Mouse (Mus musculus): ENCODE data around the gene Prkcb. TPM values are rescaled to one million over a fixed set of nuclear protein-coding genes. Genes with fewer than 3 reads are reported as not detected.
A peak's percentile ranks its signal among the peaks of the same experiment; 100 is the strongest.

Prkcb gene
- total RNA-seq, 2 experiments from 2014 or later, result 20.8 to 22.0 TPM

DNA sequence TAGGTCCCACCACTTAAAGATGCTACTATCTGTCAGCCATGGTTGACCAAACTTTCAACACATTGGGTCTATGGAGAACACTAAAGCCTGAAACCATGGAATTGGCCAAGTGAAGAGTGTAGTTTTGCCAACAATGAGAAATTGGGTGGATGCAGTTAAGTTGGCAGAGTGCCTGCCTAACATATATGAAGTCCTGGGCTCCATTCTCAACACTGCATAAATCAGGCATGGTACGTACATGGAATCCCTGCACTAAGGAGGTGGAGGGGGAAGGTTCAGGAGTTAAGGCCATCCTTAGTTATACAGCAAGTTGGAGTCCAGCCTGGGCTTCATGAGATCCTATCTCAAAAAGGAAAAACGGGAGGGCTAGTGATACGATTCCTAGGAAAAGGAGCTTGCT is 364.0 kb downstream of the Prkcb start:
- no peak for DNase-seq (ENCODE audit: low spot score in 2 of 2)

DNA sequence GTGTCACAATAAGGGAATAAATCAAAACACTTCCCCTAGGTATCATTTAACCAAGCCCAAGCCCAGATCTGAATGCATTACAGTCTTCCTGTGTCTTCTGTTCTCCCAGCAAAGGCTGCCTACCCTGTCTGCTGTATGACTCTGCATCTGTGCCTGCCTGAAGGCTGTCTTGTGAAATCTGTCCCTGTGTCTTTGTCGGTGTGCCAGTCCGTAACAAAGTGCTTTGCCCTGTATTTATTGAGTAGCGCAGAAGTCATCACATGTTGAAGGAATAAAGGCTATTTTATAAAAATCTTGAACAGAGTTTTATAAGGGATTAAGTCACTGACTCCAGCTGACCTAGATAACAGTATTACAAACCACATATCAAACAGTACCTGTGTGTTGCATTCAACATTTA is 368.1 kb downstream of the Prkcb start:
- DNase-seq (ENCODE audit: low spot score in 2 of 2), result no peak

DNA sequence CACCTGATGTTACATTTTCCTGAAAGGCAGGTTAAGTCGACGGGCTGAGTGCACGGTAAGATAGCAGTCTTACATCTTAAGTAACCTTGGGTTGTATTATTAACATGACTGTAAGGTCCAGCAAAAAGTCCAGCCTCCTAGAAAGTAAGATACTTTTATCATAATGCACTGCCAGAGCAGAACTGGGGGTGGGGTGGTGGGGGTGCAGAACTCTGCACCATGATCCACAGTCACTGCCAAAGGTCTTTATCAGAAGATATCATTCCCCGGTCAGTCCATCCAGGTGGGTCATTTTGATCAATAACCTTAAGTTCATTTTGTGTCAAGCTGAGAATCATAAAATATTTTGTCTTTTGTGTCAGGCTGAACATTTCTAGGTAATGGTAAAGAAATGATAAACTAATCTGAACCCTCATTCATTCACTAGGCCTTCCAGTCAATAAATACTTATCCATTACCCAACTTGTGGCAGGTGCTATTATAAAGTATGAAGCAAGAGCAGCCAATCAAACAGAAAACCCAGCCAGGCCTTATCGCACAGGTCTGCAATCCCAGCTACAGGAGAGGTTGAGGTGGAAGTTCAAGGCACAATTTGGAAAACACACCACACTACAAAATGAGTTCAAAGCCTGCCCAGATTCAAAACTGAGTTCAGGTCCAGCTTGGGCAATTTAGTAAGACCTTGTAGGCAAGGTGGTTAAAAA is 369.0 kb downstream of the Prkcb start:
- DNase-seq (ENCODE audit: low spot score in 2 of 2), result no peak

DNA sequence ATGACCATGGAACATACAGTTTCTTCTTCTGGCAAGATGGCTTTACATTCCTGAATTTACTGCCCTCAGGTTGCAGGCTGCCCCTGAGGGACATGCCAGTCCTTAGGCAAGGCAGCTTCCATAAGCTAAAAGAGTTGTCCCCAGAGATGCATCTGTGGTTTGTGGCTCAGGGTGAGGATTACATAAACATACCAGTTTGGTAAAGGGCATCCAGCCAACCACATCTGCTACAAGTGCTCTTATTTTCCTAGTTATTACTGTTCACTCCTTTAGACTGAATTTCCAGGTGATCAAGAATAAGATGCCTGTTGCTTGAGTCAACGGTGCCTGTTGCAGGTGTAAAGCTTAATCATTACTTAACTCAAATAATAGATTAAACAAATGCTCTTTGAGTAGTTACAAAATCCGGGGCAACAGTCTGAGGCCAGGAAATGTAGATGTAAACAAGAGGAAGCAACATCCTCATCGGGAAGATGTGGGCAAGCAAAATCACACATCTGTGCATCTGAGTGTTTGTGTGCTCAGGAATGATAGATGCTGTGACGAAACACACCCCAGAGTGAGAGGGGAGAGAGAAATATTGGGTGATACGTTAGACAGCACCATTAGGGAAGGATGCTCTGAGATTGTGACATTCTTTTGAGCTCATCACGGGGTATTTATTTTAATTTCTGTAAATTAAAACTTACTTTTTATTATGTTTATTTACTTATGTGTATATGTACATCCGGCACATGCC is 376.9 kb downstream of the Prkcb start:
- no peak for DNase-seq (ENCODE audit: low spot score in 2 of 2)

DNA sequence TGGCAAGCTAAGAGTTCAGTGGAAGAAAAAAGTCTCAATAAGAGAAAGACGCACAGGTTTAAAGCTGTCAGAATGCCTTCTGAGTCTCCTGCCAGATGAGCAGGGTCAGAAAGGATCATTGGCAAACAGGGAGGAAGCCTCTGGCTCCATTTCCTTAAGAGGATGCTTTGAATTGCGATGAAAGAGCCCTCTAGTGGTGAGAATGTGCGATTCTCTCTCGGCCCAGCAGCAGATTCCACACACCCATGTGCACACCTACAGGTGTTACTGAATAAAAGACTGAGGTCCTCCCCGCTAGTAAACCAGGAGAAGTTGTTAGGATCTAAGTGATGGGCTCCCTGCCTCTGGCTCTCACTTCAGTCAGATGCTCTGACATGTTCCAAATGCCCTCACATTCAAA is 379.4 kb downstream of the Prkcb start:
- no peak for DNase-seq (ENCODE audit: low spot score in 2 of 2)

DNA sequence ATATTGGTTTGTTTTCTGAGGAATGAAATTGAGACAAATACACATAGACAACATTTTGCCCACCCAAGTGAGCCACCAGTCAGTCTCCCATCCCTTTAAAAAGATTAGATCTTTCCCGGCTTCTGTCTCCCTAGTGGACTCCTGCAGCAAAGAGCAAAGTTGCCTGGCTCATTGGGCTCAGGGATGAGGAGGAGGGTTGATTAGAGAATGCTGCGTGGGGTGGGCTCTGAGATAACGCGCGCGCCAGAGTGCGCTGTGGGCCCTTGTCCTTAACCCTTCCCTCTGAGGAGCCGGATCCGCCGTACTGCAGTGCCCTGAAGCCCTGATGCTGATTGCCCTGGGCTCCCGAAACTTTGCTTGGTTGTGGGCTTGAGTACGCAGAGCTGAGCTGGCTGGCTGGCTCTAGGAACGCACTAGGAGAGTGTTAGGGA is 381.9 kb downstream of the Prkcb start, which contains the start of gene Cacng3:
Cacng3 (plus strand) TSS at position 51 of the 431 bp plus-strand sequence.
- DNase-seq (ENCODE audit: low spot score in 2 of 2), result no peak

DNA sequence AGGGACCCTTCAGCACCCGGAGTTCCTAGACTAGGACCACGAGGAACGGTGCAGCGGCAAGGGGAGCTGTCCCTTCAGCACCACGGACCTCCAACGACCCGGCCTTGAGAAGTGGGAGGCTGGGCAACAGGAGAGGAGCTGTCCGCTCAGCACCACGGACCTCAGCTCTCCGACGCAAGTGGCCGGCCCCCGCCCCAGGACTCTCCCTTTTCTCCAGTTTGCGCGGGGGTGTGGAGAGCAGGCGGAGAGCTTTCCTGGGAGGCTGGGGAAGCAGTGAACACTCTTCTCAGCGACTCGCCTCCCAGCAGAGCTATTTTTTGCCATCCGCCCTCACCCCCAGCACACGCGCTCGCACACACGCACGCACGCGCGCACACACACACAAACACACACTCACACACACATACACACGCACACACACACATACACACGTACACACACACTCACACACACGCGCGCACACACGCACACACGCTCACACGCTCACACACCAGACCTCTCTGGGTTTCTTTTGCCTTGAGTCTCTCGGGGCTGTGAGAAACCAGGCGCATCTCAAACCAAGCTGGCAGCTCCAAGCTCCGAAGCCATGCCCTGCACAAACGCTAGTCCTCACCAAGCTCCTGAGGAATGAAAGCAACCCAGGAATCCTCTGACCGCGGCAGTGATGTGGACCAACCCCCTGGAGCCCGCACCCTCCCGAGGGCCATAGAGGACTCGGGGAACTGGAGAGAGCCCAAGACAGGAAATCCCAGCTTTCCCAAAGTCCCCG is 382.5 kb downstream of the Prkcb start:
- peak; percentile 81 to 84 for DNase-seq (ENCODE audit: low spot score in 2 of 2)

DNA sequence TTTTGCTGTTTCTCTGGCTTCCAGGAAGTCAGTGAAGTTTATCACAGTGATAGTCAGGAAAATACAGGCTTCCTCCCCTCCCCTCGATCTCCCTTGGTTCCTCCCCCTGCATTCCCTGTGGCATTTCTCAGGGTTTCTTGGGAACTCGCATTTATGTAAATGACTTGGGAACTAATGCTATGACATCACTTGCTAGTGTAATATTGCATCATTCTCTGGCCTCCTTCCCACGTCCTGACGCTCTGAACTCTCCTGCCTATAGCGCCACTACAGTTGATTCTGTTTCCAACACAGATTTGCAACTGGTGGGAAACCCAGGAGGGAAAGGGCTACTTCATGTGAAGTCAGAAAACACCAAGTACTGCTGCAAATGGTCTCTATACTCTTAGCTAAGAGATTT is 384.4 kb downstream of the Prkcb start:
- no peak for DNase-seq (ENCODE audit: low spot score in 2 of 2)

DNA sequence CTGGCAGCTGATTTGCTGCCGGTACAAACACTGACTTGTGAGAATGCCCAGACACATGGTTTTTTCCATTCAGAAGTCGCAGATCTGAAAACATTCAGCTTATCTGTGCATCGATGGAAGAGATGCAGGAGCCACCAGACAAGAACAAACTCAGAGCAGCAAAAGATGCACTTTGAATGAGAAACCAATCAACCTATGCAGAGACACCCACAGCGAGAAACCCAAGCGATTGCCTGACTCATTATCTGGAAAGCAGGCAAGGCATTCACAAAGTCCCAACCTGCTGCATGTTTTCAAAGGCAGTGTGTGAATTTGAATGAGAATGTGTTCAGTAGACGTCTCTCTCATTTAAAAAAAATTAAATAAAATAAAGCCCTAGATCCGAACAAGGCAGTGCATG is 386.7 kb downstream of the Prkcb start:
- DNase-seq (ENCODE audit: low spot score in 2 of 2), result no peak

Other genes with a start within 250 kb of the Prkcb start
- 10 to 100 TPM; 51.0 to 53.7 TPM for gene Ubfd1, start 221.6 kb upstream of the Prkcb start, total RNA-seq (2021)
- 10 to 100 TPM; 20.5 to 20.8 TPM for gene Ears2, start 221.5 kb upstream of the Prkcb start, total RNA-seq (2021)
- 100 to 1,000 TPM; 367 to 408 TPM for gene Ndufab1, start 186.9 kb upstream of the Prkcb start, total RNA-seq (2021)
- 1 to 10 TPM; 7.1 to 8.1 TPM for gene Palb2, start 155.8 kb upstream of the Prkcb start, total RNA-seq (2021)
- gene Dctn5, start 155.7 kb upstream of the Prkcb start, total RNA-seq (2021), result 10 to 100 TPM; 70.7 to 72.0 TPM
- gene Plk1, start 129.3 kb upstream of the Prkcb start, total RNA-seq (2021), result 10 to 100 TPM; 25.3 to 27.3 TPM
- gene Ern2, start 102.5 kb upstream of the Prkcb start, total RNA-seq (2021), result under 1 TPM in 1 of 2 experiments, not detected in 1; 0.22 TPM
- gene Chp2, start 69.3 kb upstream of the Prkcb start, total RNA-seq (2021), result 1 to 10 TPM; 2.5 to 4.9 TPM

Measured in adrenal gland, postnatal 4 days (tissue).